Mouse (Mus musculus) ES-Bruce4 (cell line): ENCODE data around the gene Tldc2. TPM values are rescaled to one million over a fixed set of nuclear protein-coding genes. Genes with fewer than 3 reads are reported as not detected.

Source experiments
- H3K27ac ChIP-seq: 2 replicates; pipeline ENCODE4 v1.5.1; 2012; ENCODE audit warnings: low read length, inconsistent platforms; ENCODE audit not compliant: insufficient read depth
- H3K27me3 ChIP-seq: 2 replicates; pipeline ENCODE4 v1.6.1; 2012; ENCODE audit warnings: mild to moderate bottlenecking, low read length, inconsistent platforms; ENCODE audit not compliant: control insufficient read depth, poor library complexity, insufficient read depth, severe bottlenecking
- H3K36me3 ChIP-seq: 2 replicates; pipeline ENCODE4 v1.6.1; 2012; ENCODE audit warnings: inconsistent platforms, mild to moderate bottlenecking, low read length, moderate library complexity; ENCODE audit not compliant: control insufficient read depth, poor library complexity, insufficient read depth, severe bottlenecking
- H3K4me1 ChIP-seq: one replicate; pipeline ENCODE4 v1.8.1; 2011; ENCODE audit warnings: low read length; ENCODE audit not compliant: control insufficient read depth, insufficient read depth
- H3K4me3 ChIP-seq: 2 replicates; pipeline ENCODE4 v1.5.1; 2011; ENCODE audit warnings: low read depth, mild to moderate bottlenecking, low read length
- H3K9ac ChIP-seq: 2 replicates; pipeline ENCODE4 v1.6.1; 2012; ENCODE audit warnings: low read depth, mild to moderate bottlenecking, inconsistent platforms; ENCODE audit not compliant: poor library complexity, severe bottlenecking
- H3K9me3 ChIP-seq: replicated peaks from 2 replicates; pipeline ENCODE4 v1.6.1; 2012; ENCODE audit warnings: mild to moderate bottlenecking, low read length, inconsistent platforms; ENCODE audit not compliant: control insufficient read depth, poor library complexity, insufficient read depth, severe bottlenecking
- CTCF ChIP-seq: IDR thresholded peaks from one replicate; pipeline ENCODE4 v1.8.1; 2011; ENCODE audit warnings: low read depth, low read length
- EP300 ChIP-seq: IDR thresholded peaks from 2 replicates; pipeline ENCODE4 v1.6.1; 2011; ENCODE audit warnings: low read depth, low read length; ENCODE audit not compliant: insufficient read depth
- POLR2A ChIP-seq: IDR thresholded peaks from one replicate; pipeline ENCODE4 v1.8.1; 2011; ENCODE audit warnings: low read length; ENCODE audit not compliant: insufficient read depth
- polyA plus RNA-seq: library from polyadenylated mRNA; stranded (reverse); fragments of >200 nt; gene quantifications from 2 replicates; pipeline ENCODE4 v1.2.4, GENCODE M21; 2011; ENCODE audit warnings: low read depth; ENCODE audit not compliant: missing spikeins, insufficient read depth, insufficient read length

Tldc2 gene
- polyA plus RNA-seq, 1 experiment = not detected

GRCm38 (mm10) chr2:157134479-157134931, 47.6 kb downstream of the Tldc2 start:
- Histone ChIP-seq H3K4me3 (peak overlapping the region; percentile 68), H3K9ac (peak overlapping the region; percentile 48), H3K9me3 (no peaks in the 10 kb centered on the region), H3K36me3 (no peaks in the 10 kb centered on the region), H3K27ac (no peak overlapping the region), H3K27me3 (no peaks in the 10 kb centered on the region), H3K4me1 (no peaks in the 10 kb centered on the region)
- TF ChIP-seq CTCF = no peak
- TF ChIP-seq EP300 = no peak
- TF ChIP-seq POLR2A = no peak

- peak within 1 kb of the TSS; percentile 48 for H3K9ac ChIP-seq
- peak within 1 kb of the TSS; percentile 68 for H3K4me3 ChIP-seq
- H3K36me3 ChIP-seq = no peaks in the 10 kb centered on the region
- no peaks in the 10 kb centered on the region for H3K27me3 ChIP-seq
- no peaks in the 10 kb centered on the region for H3K9me3 ChIP-seq
- TF ChIP-seq EP300 = 0 out of 2 replicates have a peak, but pooled peaks have one; percentile 20
- no peak for TF ChIP-seq CTCF
- peak; percentile 61 for TF ChIP-seq POLR2A
- peak within 1 kb of the TSS; percentile 52; the same call in 1 of the 2 replicates for H3K27ac ChIP-seq
- H3K4me1 ChIP-seq = no peaks in the 10 kb centered on the region
These were observed 48.2 kb downstream of the Tldc2 start, which contains the start of gene Samhd1 for GRCm38 (mm10) chr2:157135014-157135413. Gene Samhd1, minus strand, starts transcription at chr2:157135265.

GRCm38 (mm10) chr2:157135529-157136120, 48.8 kb downstream of the Tldc2 start:
- Histone ChIP-seq H3K4me1 (no peaks in the 10 kb centered on the region), H3K27ac (no peak overlapping the region), H3K9ac (peak overlapping the region; percentile 48), H3K4me3 (no peak overlapping the region), H3K27me3 (no peaks in the 10 kb centered on the region), H3K9me3 (no peaks in the 10 kb centered on the region), H3K36me3 (no peaks in the 10 kb centered on the region)
- TF ChIP-seq CTCF (no peak), EP300 (no peak), POLR2A (no peak)

DNA sequence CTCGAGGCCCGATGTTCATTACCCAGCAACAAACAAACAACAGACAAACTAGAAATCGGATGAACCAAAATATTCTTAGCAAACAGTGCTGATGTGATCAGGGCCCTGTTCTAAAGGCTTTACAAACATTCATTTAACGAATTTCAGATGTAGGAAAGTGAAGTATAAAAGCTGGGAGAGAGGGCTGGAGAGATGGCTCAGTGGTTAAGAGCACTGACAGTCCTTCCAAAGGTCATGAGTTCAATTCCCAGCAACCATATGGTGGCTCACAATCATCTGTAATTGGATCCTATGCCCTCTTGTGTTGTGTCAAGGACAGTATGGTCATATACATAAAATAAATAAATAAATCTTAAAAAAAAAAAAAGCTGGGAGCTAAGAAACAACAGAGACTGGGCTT, 49.3 kb downstream of the Tldc2 start:
- no peak for TF ChIP-seq POLR2A
- TF ChIP-seq CTCF = no peak
- TF ChIP-seq EP300 = no peak
- Histone ChIP-seq H3K27me3 (no peaks in the 10 kb centered on the region), H3K9ac (no peak overlapping the region), H3K27ac (no peak overlapping the region), H3K4me3 (no peak overlapping the region), H3K36me3 (no peaks in the 10 kb centered on the region), H3K4me1 (no peaks in the 10 kb centered on the region), H3K9me3 (no peaks in the 10 kb centered on the region)

GRCm38 (mm10) chr2:157136646-157137045, 49.8 kb downstream of the Tldc2 start:
- H3K9ac ChIP-seq = no peak overlapping the region
- no peaks in the 10 kb centered on the region for H3K4me1 ChIP-seq
- H3K27me3 ChIP-seq = no peaks in the 10 kb centered on the region
- H3K9me3 ChIP-seq = no peaks in the 10 kb centered on the region
- no peak overlapping the region for H3K4me3 ChIP-seq
- no peaks in the 10 kb centered on the region for H3K36me3 ChIP-seq
- TF ChIP-seq CTCF (no peak), EP300 (no peak), POLR2A (no peak)
- H3K27ac ChIP-seq = no peak overlapping the region

GRCm38 (mm10) chr2:157137959-157138731, 51.3 kb downstream of the Tldc2 start:
- Histone ChIP-seq H3K27me3 (no peaks in the 10 kb centered on the region), H3K36me3 (no peaks in the 10 kb centered on the region), H3K9ac (no peak overlapping the region), H3K9me3 (no peaks in the 10 kb centered on the region), H3K27ac (no peak overlapping the region), H3K4me1 (no peaks in the 10 kb centered on the region), H3K4me3 (no peak overlapping the region)
- TF ChIP-seq EP300 (no peak), CTCF (no peak), POLR2A (no peak)
